Mouse (Mus musculus) lung, embryonic 14.5 days (tissue): ENCODE results near the gene Spatc1l. TPM values are rescaled to one million over a fixed set of nuclear protein-coding genes. Genes with fewer than 3 reads are reported as not detected.

ENCODE experiments used
- ATAC-seq: fragments of 200-750 bp; cut with Nextera tagmentation; 2 replicates; pipeline ENCODE4 v1.8.0; 2017; ENCODE audit warnings: mild to moderate bottlenecking, moderate TSS enrichment, moderate library complexity; ENCODE audit not compliant: insufficient read depth
- DNase-seq: peaks from one replicate; pipeline ENCODE4 v3.0.0-alpha.2; 2015
- H3K27ac ChIP-seq: fragments of 300-500 bp; sonication (generic); 2 replicates; pipeline ENCODE4 v1.5.1; 2014; ENCODE audit warnings: low read depth, mild to moderate bottlenecking, moderate library complexity
- H3K27me3 ChIP-seq: fragments of 300-500 bp; sonication (generic); 2 replicates; pipeline ENCODE4 v1.6.1; 2014; ENCODE audit warnings: low read length, control low read depth; ENCODE audit not compliant: insufficient read depth
- H3K36me3 ChIP-seq: fragments of 300-500 bp; sonication (generic); 2 replicates; pipeline ENCODE4 v1.6.1; 2014; ENCODE audit warnings: control low read depth; ENCODE audit not compliant: insufficient read depth
- H3K4me1 ChIP-seq: fragments of 300-500 bp; sonication (generic); 2 replicates; pipeline ENCODE4 v1.6.1; 2014; ENCODE audit warnings: antibody characterized with exemption, control low read depth; ENCODE audit not compliant: insufficient read depth
- H3K4me2 ChIP-seq: fragments of 300-500 bp; sonication (generic); 2 replicates; pipeline ENCODE4 v1.6.1; 2014; ENCODE audit warnings: mild to moderate bottlenecking
- H3K4me3 ChIP-seq: fragments of 300-500 bp; sonication (generic); 2 replicates; pipeline ENCODE4 v1.5.1; 2014; ENCODE audit warnings: low read depth, low read length
- H3K9ac ChIP-seq: fragments of 300-500 bp; sonication (generic); 2 replicates; pipeline ENCODE4 v1.6.1; 2014
- H3K9me3 ChIP-seq: fragments of 300-500 bp; sonication (generic); 2 replicates; pipeline ENCODE4 v1.6.1; 2016; ENCODE audit warnings: low read depth, low read length, control low read depth
- CTCF ChIP-seq: IDR thresholded peaks from 2 replicates; pipeline ENCODE4 v1.5.1; 2016; ENCODE audit warnings: antibody characterized with exemption, low read depth
- WGBS: fragments of 180-500 bp; shearing (Covaris S2); extraction: QIAGEN DNeasy Blood & Tissue Kit; methylation state at CpG from one replicate; pipeline ENCODE4 v1.1.7; 2014; 5-methylcytosine and 5-hydroxymethylcytosine counted together
- polyA plus RNA-seq: library from polyadenylated mRNA; unstranded; fragments of >200 nt; fragmentation: Nextera tagmentation; extraction: Ambion mirVana; gene quantifications from 2 replicates; pipeline ENCODE4 v1.2.1, GENCODE M21; 2014

Gene Spatc1l
- not detected in 2 replicates for polyA plus RNA-seq

- ATAC-seq (no peak), DNase-seq (no peak)
- Histone ChIP-seq H3K27me3 (no peaks in the 10 kb centered on the region), H3K27ac (no peak within 1 kb of the TSS), H3K4me1 (no peaks in the 10 kb centered on the region), H3K36me3 (no peaks in the 10 kb centered on the region), H3K9me3 (no peaks in the 10 kb centered on the region), H3K4me2 (no peak within 1 kb of the TSS), H3K4me3 (no peak within 1 kb of the TSS), H3K9ac (no peak within 1 kb of the TSS)
- no peak for TF ChIP-seq CTCF
- WGBS, result 88% methylated on average over 10 of the region's 10 CpGs
Observed at GRCm38 (mm10) chr10:76561972-76562371, at the start of gene Spatc1l. Gene Spatc1l, plus strand, starts transcription at chr10:76562272.

GRCm38 (mm10) chr10:76512965-76513583 lies 49.0 kb upstream of the Spatc1l start:
- DNase-seq (peak; percentile 89), ATAC-seq (peak; percentile 77; the same call in 1 of the 2 replicates)
- Histone ChIP-seq H3K4me1 (no peaks in the 10 kb centered on the region), H3K27ac (no peak overlapping the region), H3K9ac (no peak overlapping the region), H3K4me3 (no peak overlapping the region), H3K27me3 (no peaks in the 10 kb centered on the region), H3K9me3 (no peaks in the 10 kb centered on the region), H3K4me2 (no peak overlapping the region), H3K36me3 (peaks cover 60% of the 10 kb centered on the region)
- TF ChIP-seq CTCF, result peak; percentile 93
- WGBS, result 40% methylated on average over 5 of the region's 5 CpGs

GRCm38 (mm10) chr10:76530922-76531321 lies 31.1 kb upstream of the Spatc1l start:
- Histone ChIP-seq H3K9me3 (no peaks in the 10 kb centered on the region), H3K4me3 (peak overlapping the region; percentile 70), H3K27ac (no peak overlapping the region; the same call in 1 of the 2 replicates), H3K27me3 (no peaks in the 10 kb centered on the region), H3K4me2 (peak overlapping the region; percentile 95), H3K4me1 (peaks cover 7% of the 10 kb centered on the region; the same call in 1 of the 2 replicates), H3K9ac (peak overlapping the region; percentile 44), H3K36me3 (peaks cover 22% of the 10 kb centered on the region)
- ATAC-seq (no peak; the same call in 1 of the 2 replicates), DNase-seq (no peak)
- WGBS, result 1% methylated on average over 11 of the region's 11 CpGs
- no peak for TF ChIP-seq CTCF

GRCm38 (mm10) chr10:76531375-76531774 lies 30.7 kb upstream of the Spatc1l start, which contains the start of gene Lss:
Gene Lss, plus strand, starts transcription at chr10:76531588.
- ATAC-seq, result peak; percentile 99
- H3K4me1 ChIP-seq, result peaks cover 7% of the 10 kb centered on the region; the same call in 1 of the 2 replicates
- WGBS, result 0% methylated on average over 37 of the region's 37 CpGs

GRCm38 (mm10) chr10:76531828-76532227 lies 30.2 kb upstream of the Spatc1l start:
- peak; percentile 38; the same call in 1 of the 2 replicates for ATAC-seq
- WGBS, result 2% methylated on average over 14 of the region's 14 CpGs
- TF ChIP-seq CTCF, result no peak

More at GRCm38 (mm10) chr10:76531375-76531774, 30.7 kb upstream of the Spatc1l start, which contains the start of gene Lss:
- peak; percentile 22; the same call in 1 of the 2 replicates for TF ChIP-seq CTCF
- no peaks in the 10 kb centered on the region for H3K9me3 ChIP-seq
- H3K27me3 ChIP-seq, result no peaks in the 10 kb centered on the region
- DNase-seq, result peak; percentile 97
- H3K4me2 ChIP-seq, result peak within 1 kb of the TSS; percentile 95
- peak within 1 kb of the TSS; percentile 72 for H3K27ac ChIP-seq
- peak within 1 kb of the TSS; percentile 68 for H3K9ac ChIP-seq
- H3K36me3 ChIP-seq, result peaks cover 25% of the 10 kb centered on the region
- peak within 1 kb of the TSS; percentile 70 for H3K4me3 ChIP-seq

GRCm38 (mm10) chr10:76535526-76535925 lies 26.5 kb upstream of the Spatc1l start:
- DNase-seq (no peak), ATAC-seq (no peak)
- H3K4me2 ChIP-seq, result no peak overlapping the region
- H3K4me3 ChIP-seq, result no peak overlapping the region
- no peak overlapping the region for H3K27ac ChIP-seq
- H3K36me3 ChIP-seq, result peaks cover 63% of the 10 kb centered on the region
- no peak overlapping the region for H3K9ac ChIP-seq
- no peak for TF ChIP-seq CTCF
- H3K9me3 ChIP-seq, result no peaks in the 10 kb centered on the region
- peaks cover 5% of the 10 kb centered on the region; the same call in 1 of the 2 replicates for H3K4me1 ChIP-seq
- WGBS, result 92% methylated on average over 7 of the region's 7 CpGs
- H3K27me3 ChIP-seq, result no peaks in the 10 kb centered on the region

More at GRCm38 (mm10) chr10:76531828-76532227, 30.2 kb upstream of the Spatc1l start:
- Histone ChIP-seq H3K9me3 (no peaks in the 10 kb centered on the region), H3K36me3 (peaks cover 30% of the 10 kb centered on the region), H3K9ac (peak overlapping the region; percentile 68), H3K4me2 (peak overlapping the region; percentile 95), H3K4me3 (peak overlapping the region; percentile 70), H3K27me3 (no peaks in the 10 kb centered on the region), H3K4me1 (peaks cover 7% of the 10 kb centered on the region; the same call in 1 of the 2 replicates), H3K27ac (peak overlapping the region; percentile 72)
- DNase-seq, result peak; percentile 31

GRCm38 (mm10) chr10:76537619-76538018 lies 24.5 kb upstream of the Spatc1l start:
- Histone ChIP-seq H3K27me3 (no peaks in the 10 kb centered on the region), H3K9me3 (no peaks in the 10 kb centered on the region), H3K4me1 (no peaks in the 10 kb centered on the region), H3K27ac (0 out of 2 replicates have a peak overlapping the region, but pooled peaks have one; percentile 24), H3K9ac (no peak overlapping the region), H3K4me3 (no peak overlapping the region), H3K4me2 (no peak overlapping the region), H3K36me3 (peaks cover 84% of the 10 kb centered on the region)
- 67% methylated on average over 9 of the region's 9 CpGs for WGBS
- ATAC-seq (0 out of 2 replicates have a peak, but pooled peaks have one; percentile 31), DNase-seq (peak; percentile 42)
- TF ChIP-seq CTCF, result no peak
